Mouse (Mus musculus) brown adipose tissue, adult 24 weeks (tissue): ENCODE measurements around the gene Ezr. TPM values are rescaled to one million over a fixed set of nuclear protein-coding genes. Genes with fewer than 3 reads are reported as not detected.

ENCODE experiments used
- H3K27ac ChIP-seq: fragments of 200-500 bp; replicated peaks from 2 replicates; pipeline ENCODE4 v1.5.1; 2012; ENCODE audit warnings: low read depth, mild to moderate bottlenecking, low read length
- H3K4me1 ChIP-seq: fragments of 200-500 bp; 2 replicates; pipeline ENCODE4 v1.6.1; 2012; ENCODE audit warnings: low read length, mixed read lengths; ENCODE audit not compliant: control insufficient read depth, insufficient read depth, insufficient read length
- H3K4me3 ChIP-seq: fragments of 200-500 bp; 2 replicates; pipeline ENCODE4 v1.5.1; 2012; ENCODE audit warnings: low read depth, mild to moderate bottlenecking, low read length, moderate library complexity; ENCODE audit not compliant: insufficient read depth
- polyA plus RNA-seq: library from polyadenylated mRNA; stranded (reverse); fragments of >200 nt; gene quantifications from 2 replicates; pipeline ENCODE4 v1.2.4, GENCODE M21; 2012; ENCODE audit not compliant: missing spikeins, insufficient read depth, insufficient read length

Gene Ezr
- polyA plus RNA-seq, 1 experiment: 3.6 TPM

- Histone ChIP-seq H3K4me1 (no peaks in the 10 kb centered on the region), H3K4me3 (no peak overlapping the region), H3K27ac (no peak overlapping the region)
These were observed 14.8 kb downstream of the Ezr start for GRCm38 (mm10) chr17:6767771-6768170.

- no peak overlapping the region for H3K27ac ChIP-seq
- no peaks in the 10 kb centered on the region for H3K4me1 ChIP-seq
- no peak overlapping the region for H3K4me3 ChIP-seq
These were observed 15.8 kb downstream of the Ezr start for GRCm38 (mm10) chr17:6766823-6767222.

GRCm38 (mm10) chr17:6765886-6766285 lies 16.7 kb downstream of the Ezr start:
- Histone ChIP-seq H3K4me1 (no peaks in the 10 kb centered on the region), H3K27ac (no peak overlapping the region)

GRCm38 (mm10) chr17:6764730-6765129 lies 17.9 kb downstream of the Ezr start:
- H3K27ac ChIP-seq: no peak overlapping the region
- H3K4me1 ChIP-seq: no peaks in the 10 kb centered on the region
- H3K4me3 ChIP-seq: no peak overlapping the region

More at GRCm38 (mm10) chr17:6765886-6766285, 16.7 kb downstream of the Ezr start:
- no peak overlapping the region for H3K4me3 ChIP-seq

- Histone ChIP-seq H3K4me1 (no peaks in the 10 kb centered on the region), H3K27ac (no peak overlapping the region)
These were observed 18.4 kb downstream of the Ezr start for GRCm38 (mm10) chr17:6764227-6764593.

GRCm38 (mm10) chr17:6763513-6764226 lies 18.9 kb downstream of the Ezr start:
- no peak overlapping the region for H3K27ac ChIP-seq
- H3K4me3 ChIP-seq: no peak overlapping the region
- no peaks in the 10 kb centered on the region for H3K4me1 ChIP-seq

More at GRCm38 (mm10) chr17:6764227-6764593, 18.4 kb downstream of the Ezr start:
- H3K4me3 ChIP-seq: no peak overlapping the region

- Histone ChIP-seq H3K27ac (no peak overlapping the region), H3K4me3 (no peak overlapping the region), H3K4me1 (no peaks in the 10 kb centered on the region)
These were observed 22.8 kb downstream of the Ezr start for GRCm38 (mm10) chr17:6759717-6760292.

GRCm38 (mm10) chr17:6758845-6759244 lies 23.7 kb downstream of the Ezr start:
- Histone ChIP-seq H3K4me1 (no peaks in the 10 kb centered on the region), H3K27ac (no peak overlapping the region), H3K4me3 (no peak overlapping the region)

GRCm38 (mm10) chr17:6757902-6758301 lies 24.7 kb downstream of the Ezr start:
- Histone ChIP-seq H3K4me1 (no peaks in the 10 kb centered on the region), H3K4me3 (no peak overlapping the region), H3K27ac (no peak overlapping the region)

- Histone ChIP-seq H3K4me1 (no peaks in the 10 kb centered on the region), H3K4me3 (no peak overlapping the region), H3K27ac (no peak overlapping the region)
These were observed 26.7 kb downstream of the Ezr start for GRCm38 (mm10) chr17:6755873-6756272.

- no peak overlapping the region for H3K4me3 ChIP-seq
- no peaks in the 10 kb centered on the region for H3K4me1 ChIP-seq
- H3K27ac ChIP-seq: no peak overlapping the region
These were observed 27.4 kb downstream of the Ezr start for GRCm38 (mm10) chr17:6755176-6755575.

GRCm38 (mm10) chr17:6752375-6752774 lies 30.2 kb downstream of the Ezr start:
- peaks cover 3% of the 10 kb centered on the region; the same call in 1 of the 2 replicates for H3K4me1 ChIP-seq
- no peak overlapping the region for H3K27ac ChIP-seq

GRCm38 (mm10) chr17:6751221-6751859 lies 31.2 kb downstream of the Ezr start:
- peaks cover 3% of the 10 kb centered on the region; the same call in 1 of the 2 replicates for H3K4me1 ChIP-seq
- H3K4me3 ChIP-seq: no peak overlapping the region
- no peak overlapping the region for H3K27ac ChIP-seq

More at GRCm38 (mm10) chr17:6752375-6752774, 30.2 kb downstream of the Ezr start:
- H3K4me3 ChIP-seq: no peak overlapping the region

GRCm38 (mm10) chr17:6748779-6749464 lies 33.7 kb downstream of the Ezr start:
- H3K27ac ChIP-seq: 0 out of 2 replicates have a peak overlapping the region, but pooled peaks have one; percentile 1
- peaks cover 5% of the 10 kb centered on the region; the same call in 1 of the 2 replicates for H3K4me1 ChIP-seq
- H3K4me3 ChIP-seq: no peak overlapping the region

GRCm38 (mm10) chr17:6747478-6747877 lies 35.1 kb downstream of the Ezr start:
- no peak overlapping the region for H3K4me3 ChIP-seq
- no peak overlapping the region for H3K27ac ChIP-seq
- H3K4me1 ChIP-seq: peaks cover 12% of the 10 kb centered on the region
